Mouse (Mus musculus) kidney, postnatal 0 days (tissue): ENCODE measurements around the gene Trmt5. TPM values are rescaled to one million over a fixed set of nuclear protein-coding genes. Genes with fewer than 3 reads are reported as not detected.

ENCODE experiments used
- ATAC-seq: fragments of 200-750 bp; cut with Nextera tagmentation; replicated peaks from 2 replicates; pipeline ENCODE4 v1.8.0; 2017; ENCODE audit warnings: low read depth, moderate number of reproducible peaks, moderate TSS enrichment, moderate library complexity; ENCODE audit not compliant: low FRiP score
- DNase-seq: peaks from one replicate; pipeline ENCODE4 v3.0.0-alpha.2; 2016; ENCODE audit warnings: low spot score
- H3K27ac ChIP-seq: fragments of 300-500 bp; sonication (generic); 2 replicates; pipeline ENCODE4 v1.5.1; 2014; ENCODE audit warnings: mild to moderate bottlenecking
- H3K27me3 ChIP-seq: fragments of 300-500 bp; sonication (generic); 2 replicates; pipeline ENCODE4 v1.6.1; 2014; ENCODE audit warnings: low read length, mixed read lengths; ENCODE audit not compliant: insufficient read depth
- H3K36me3 ChIP-seq: fragments of 300-500 bp; sonication (generic); 2 replicates; pipeline ENCODE4 v1.6.1; 2014; ENCODE audit warnings: low read length, mixed read lengths; ENCODE audit not compliant: insufficient read depth
- H3K4me1 ChIP-seq: fragments of 300-500 bp; sonication (generic); replicated peaks from 2 replicates; pipeline ENCODE4 v1.6.1; 2014; ENCODE audit warnings: antibody characterized with exemption, low read length, mixed read lengths; ENCODE audit not compliant: insufficient read depth
- H3K4me2 ChIP-seq: fragments of 300-500 bp; sonication (generic); 2 replicates; pipeline ENCODE4 v1.6.1; 2014; ENCODE audit warnings: mild to moderate bottlenecking, low read length, moderate library complexity, mixed read lengths
- H3K4me3 ChIP-seq: fragments of 300-500 bp; sonication (generic); replicated peaks from 2 replicates; pipeline ENCODE4 v1.5.1; 2014; ENCODE audit warnings: low read depth, low read length
- H3K9ac ChIP-seq: fragments of 300-500 bp; sonication (generic); 2 replicates; pipeline ENCODE4 v1.6.1; 2014; ENCODE audit warnings: low read depth, low read length
- H3K9me3 ChIP-seq: fragments of 300-500 bp; sonication (generic); replicated peaks from 2 replicates; pipeline ENCODE4 v1.6.1; 2016; ENCODE audit warnings: low read length, inconsistent platforms, mixed read lengths
- CTCF ChIP-seq: IDR thresholded peaks from 2 replicates; pipeline ENCODE4 v1.5.1; 2016; ENCODE audit warnings: antibody characterized with exemption, low read depth, mild to moderate bottlenecking, moderate library complexity
- WGBS: fragments of 180-500 bp; shearing (Covaris S2); extraction: QIAGEN DNeasy Blood & Tissue Kit; methylation state at CpG from one replicate; pipeline ENCODE4 v1.1.7; 2014; 5-methylcytosine and 5-hydroxymethylcytosine counted together
- polyA plus RNA-seq: library from polyadenylated mRNA; unstranded; fragments of >200 nt; fragmentation: Nextera tagmentation; extraction: Ambion mirVana; gene quantifications from 2 replicates; pipeline ENCODE4 v1.2.1, GENCODE M21; 2015

The Trmt5 gene
- polyA plus RNA-seq, 1 experiment from 2014 or later, result 15.3 TPM

GRCm38 (mm10) chr12:73287609-73288008 lies 1.1 kb upstream of the Trmt5 start:
- Histone ChIP-seq H3K27me3 (no peaks in the 10 kb centered on the region), H3K36me3 (peaks cover 6% of the 10 kb centered on the region; the same call in 1 of the 2 replicates), H3K4me2 (peak overlapping the region; percentile 83; the same call in 1 of the 2 replicates), H3K4me1 (peaks cover 8% of the 10 kb centered on the region), H3K9me3 (no peaks in the 10 kb centered on the region), H3K9ac (no peak overlapping the region), H3K4me3 (no peak overlapping the region), H3K27ac (peak overlapping the region; percentile 82; the same call in 1 of the 2 replicates)
- no peak for TF ChIP-seq CTCF
- DNase-seq (peak; percentile 57), ATAC-seq (no peak)
- 49% methylated on average over 8 of the region's 8 CpGs for WGBS

GRCm38 (mm10) chr12:73274921-73275320 lies 11.6 kb downstream of the Trmt5 start:
- WGBS, result 91% methylated on average over 3 of the region's 3 CpGs
- Histone ChIP-seq H3K36me3 (peaks cover 26% of the 10 kb centered on the region; the same call in 1 of the 2 replicates), H3K4me2 (no peak overlapping the region), H3K4me1 (no peaks in the 10 kb centered on the region), H3K27me3 (no peaks in the 10 kb centered on the region), H3K9me3 (no peaks in the 10 kb centered on the region), H3K4me3 (no peak overlapping the region), H3K9ac (no peak overlapping the region), H3K27ac (no peak overlapping the region)
- DNase-seq, result no peak
- TF ChIP-seq CTCF, result no peak
- ATAC-seq, result no peak

- Histone ChIP-seq H3K9me3 (no peaks in the 10 kb centered on the region), H3K36me3 (peaks cover 11% of the 10 kb centered on the region; the same call in 1 of the 2 replicates), H3K4me2 (no peak overlapping the region), H3K27ac (no peak overlapping the region), H3K4me1 (no peaks in the 10 kb centered on the region), H3K27me3 (no peaks in the 10 kb centered on the region), H3K4me3 (no peak overlapping the region), H3K9ac (no peak overlapping the region)
- ATAC-seq (no peak), DNase-seq (peak; percentile 66)
- 60% methylated on average over 4 of the region's 4 CpGs for WGBS
- no peak for TF ChIP-seq CTCF
These were observed 16.6 kb downstream of the Trmt5 start for GRCm38 (mm10) chr12:73269933-73270332.

GRCm38 (mm10) chr12:73269531-73269930 lies 17.0 kb downstream of the Trmt5 start:
- H3K27me3 ChIP-seq, result no peaks in the 10 kb centered on the region
- DNase-seq (no peak), ATAC-seq (no peak)
- TF ChIP-seq CTCF, result no peak
- H3K9me3 ChIP-seq, result no peaks in the 10 kb centered on the region
- no peak overlapping the region for H3K9ac ChIP-seq
- no peak overlapping the region for H3K4me3 ChIP-seq
- WGBS, result 80% methylated on average over 3 of the region's 3 CpGs
- H3K36me3 ChIP-seq, result 0 out of 2 replicates have a peak, but pooled peaks cover 8% of the 10 kb centered on the region
- H3K27ac ChIP-seq, result no peak overlapping the region
- no peak overlapping the region for H3K4me2 ChIP-seq
- H3K4me1 ChIP-seq, result no peaks in the 10 kb centered on the region

- Histone ChIP-seq H3K9me3 (no peaks in the 10 kb centered on the region), H3K4me2 (no peak overlapping the region), H3K9ac (no peak overlapping the region), H3K27me3 (no peaks in the 10 kb centered on the region), H3K27ac (no peak overlapping the region), H3K36me3 (0 out of 2 replicates have a peak, but pooled peaks cover 7% of the 10 kb centered on the region), H3K4me3 (no peak overlapping the region), H3K4me1 (no peaks in the 10 kb centered on the region)
- WGBS, result 82% methylated on average over 1 of the region's 1 CpGs
- ATAC-seq, result no peak
- no peak for DNase-seq
- no peak for TF ChIP-seq CTCF
These were observed 18.0 kb downstream of the Trmt5 start for GRCm38 (mm10) chr12:73268497-73268896.

GRCm38 (mm10) chr12:73266597-73266996 lies 19.9 kb downstream of the Trmt5 start:
- Histone ChIP-seq H3K27me3 (no peaks in the 10 kb centered on the region), H3K4me3 (no peak overlapping the region), H3K4me1 (no peaks in the 10 kb centered on the region), H3K36me3 (no peaks in the 10 kb centered on the region), H3K4me2 (no peak overlapping the region), H3K9ac (no peak overlapping the region), H3K27ac (no peak overlapping the region), H3K9me3 (no peaks in the 10 kb centered on the region)
- WGBS, result 39% methylated on average over 1 of the region's 1 CpGs
- no peak for ATAC-seq
- TF ChIP-seq CTCF, result no peak
- DNase-seq, result no peak
